Mouse (Mus musculus): ENCODE data around the gene Vwa8. TPM values are rescaled to one million over a fixed set of nuclear protein-coding genes. Genes with fewer than 3 reads are reported as not detected.

Gene Vwa8
- polyA plus RNA-seq, 1 experiment from 2014 or later = 11.7 TPM

DNA sequence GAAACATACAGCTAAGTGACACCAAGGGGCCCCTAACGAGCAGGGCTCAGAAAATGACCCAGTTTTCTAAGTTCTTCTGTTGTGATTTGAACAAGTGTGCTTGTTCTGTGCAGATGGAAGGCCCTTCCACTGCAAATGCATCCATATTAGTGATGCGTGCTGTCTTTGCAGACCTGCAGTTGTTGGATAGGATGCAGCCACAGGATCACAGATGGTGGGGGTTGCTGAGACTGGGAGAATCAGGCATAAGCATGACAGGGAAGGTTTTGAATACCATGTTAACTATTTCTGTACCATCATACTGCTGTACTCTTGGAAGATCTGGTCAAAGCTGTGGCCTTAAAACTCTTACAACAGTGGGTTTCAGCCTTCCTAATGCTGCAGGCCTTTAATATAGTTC, 83.2 kb downstream of the Vwa8 start:
- Histone ChIP-seq H3K4me3 (ENCODE audit: low read depth, low read length) (no peak overlapping the region), H3K4me2 (replicated peaks; ENCODE audit: low read depth) (no peak overlapping the region), H3K36me3 (ENCODE audit: control insufficient read depth, insufficient read depth, low read length) (no peaks in the 10 kb centered on the region), H3K4me1 (replicated peaks; ENCODE audit: control insufficient read depth, insufficient read depth) (no peaks in the 10 kb centered on the region), H3K27ac (replicated peaks) (no peak overlapping the region), H3K9me3 (ENCODE audit: control insufficient read depth, low read length) (no peaks in the 10 kb centered on the region), H3K27me3 (ENCODE audit: control insufficient read depth, insufficient read depth, low read length) (no peaks in the 10 kb centered on the region), H3K9ac (ENCODE audit: low read length) (no peak overlapping the region)
- DNase-seq (ENCODE audit: low spot score) = no peak
- 80% methylated on average over 2 of the region's 2 CpGs for WGBS
- ATAC-seq (ENCODE audit: low FRiP score, low TSS enrichment) = no peak
- no peak for TF ChIP-seq CTCF (IDR thresholded peaks at IDR 0.05; ENCODE audit: low read depth)
- TF ChIP-seq EP300 (optimal IDR thresholded peaks at IDR 0.05) = no peak

DNA sequence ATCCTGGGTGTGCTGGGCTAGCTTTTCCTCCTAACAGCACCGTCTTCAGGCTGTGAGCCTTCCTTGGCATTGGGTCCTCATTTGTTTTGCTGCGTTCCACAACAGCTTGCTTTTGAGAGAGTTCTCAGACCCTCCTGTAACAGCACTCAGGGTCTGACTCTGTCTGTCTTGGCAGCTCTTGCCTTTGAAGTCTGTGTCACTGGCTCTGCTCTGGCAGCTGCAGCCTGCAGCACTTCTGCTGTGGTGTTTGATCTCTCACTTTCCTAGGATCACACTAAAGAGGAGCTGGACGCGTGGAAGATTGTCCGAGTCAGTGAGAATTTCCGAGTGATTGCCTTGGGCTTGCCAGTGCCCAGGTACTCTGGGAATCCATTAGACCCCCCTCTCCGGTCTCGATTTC, 84.5 kb downstream of the Vwa8 start:
- TF ChIP-seq EP300 (optimal IDR thresholded peaks at IDR 0.05) (no peak), CTCF (IDR thresholded peaks at IDR 0.05; ENCODE audit: low read depth) (no peak)
- no peaks in the 10 kb centered on the region for H3K36me3 ChIP-seq (ENCODE audit: control insufficient read depth, insufficient read depth, low read length)
- ATAC-seq (ENCODE audit: low FRiP score, low TSS enrichment) = no peak
- no peak overlapping the region for H3K4me2 ChIP-seq (replicated peaks; ENCODE audit: low read depth)
- no peaks in the 10 kb centered on the region for H3K9me3 ChIP-seq (ENCODE audit: control insufficient read depth, low read length)
- H3K27ac ChIP-seq (replicated peaks) = no peak overlapping the region
- 82% methylated on average over 8 of the region's 8 CpGs for WGBS
- no peaks in the 10 kb centered on the region for H3K27me3 ChIP-seq (ENCODE audit: control insufficient read depth, insufficient read depth, low read length)
- H3K4me3 ChIP-seq (ENCODE audit: low read depth, low read length) = no peak overlapping the region
- H3K9ac ChIP-seq (ENCODE audit: low read length) = no peak overlapping the region
- H3K4me1 ChIP-seq (replicated peaks; ENCODE audit: control insufficient read depth, insufficient read depth) = no peaks in the 10 kb centered on the region
- no peak for DNase-seq (ENCODE audit: low spot score)

DNA sequence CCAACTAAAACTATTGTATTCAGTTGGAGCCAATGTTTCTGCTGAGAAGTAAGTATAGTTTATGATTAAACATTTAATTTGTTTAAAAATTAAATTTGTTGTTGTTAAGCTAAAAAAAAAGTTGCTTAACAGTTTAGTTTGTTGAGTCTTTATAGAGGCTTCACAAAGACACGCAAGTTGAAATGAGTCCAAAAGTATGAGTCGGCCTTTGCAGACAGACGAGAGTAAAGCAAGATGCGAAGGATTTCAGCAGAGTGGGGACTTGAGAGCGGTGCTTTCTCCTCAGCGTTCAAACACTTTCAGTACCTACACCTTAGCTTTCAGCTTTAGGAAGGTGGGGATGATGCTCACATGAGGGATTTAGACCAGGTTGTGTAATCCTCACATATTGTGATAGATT, 85.7 kb downstream of the Vwa8 start:
- Histone ChIP-seq H3K4me3 (ENCODE audit: low read depth, low read length) (no peak overlapping the region), H3K27ac (replicated peaks) (no peak overlapping the region), H3K9me3 (ENCODE audit: control insufficient read depth, low read length) (no peaks in the 10 kb centered on the region), H3K4me2 (replicated peaks; ENCODE audit: low read depth) (no peak overlapping the region), H3K36me3 (ENCODE audit: control insufficient read depth, insufficient read depth, low read length) (no peaks in the 10 kb centered on the region), H3K9ac (ENCODE audit: low read length) (no peak overlapping the region), H3K27me3 (ENCODE audit: control insufficient read depth, insufficient read depth, low read length) (no peaks in the 10 kb centered on the region), H3K4me1 (replicated peaks; ENCODE audit: control insufficient read depth, insufficient read depth) (no peaks in the 10 kb centered on the region)
- 62% methylated on average over 6 of the region's 6 CpGs for WGBS
- DNase-seq (ENCODE audit: low spot score) (no peak), ATAC-seq (ENCODE audit: low FRiP score, low TSS enrichment) (no peak)
- TF ChIP-seq EP300 (optimal IDR thresholded peaks at IDR 0.05) = no peak
- TF ChIP-seq CTCF (IDR thresholded peaks at IDR 0.05; ENCODE audit: low read depth) = no peak

DNA sequence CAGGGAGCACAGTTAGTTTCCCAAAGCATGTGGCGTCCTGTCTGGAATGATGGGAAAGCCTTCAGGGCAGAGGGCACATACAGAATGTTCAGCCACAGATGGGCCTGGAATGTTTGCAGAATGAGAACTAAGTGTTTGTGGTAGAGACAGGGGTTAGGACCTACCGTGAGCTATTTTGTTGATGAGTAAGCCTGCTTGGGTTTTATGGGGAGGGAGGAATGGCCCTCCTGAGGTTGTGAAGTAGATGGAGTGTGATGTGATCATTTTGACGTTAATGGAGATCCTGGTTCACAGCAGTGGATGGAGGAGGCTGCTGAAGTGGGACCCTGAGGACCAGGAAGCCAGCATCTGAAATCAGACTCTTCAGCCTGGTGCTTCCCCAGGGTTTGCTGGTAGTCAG, 86.9 kb downstream of the Vwa8 start:
- Histone ChIP-seq H3K9me3 (ENCODE audit: control insufficient read depth, low read length) (no peaks in the 10 kb centered on the region), H3K4me1 (replicated peaks; ENCODE audit: control insufficient read depth, insufficient read depth) (no peaks in the 10 kb centered on the region), H3K9ac (ENCODE audit: low read length) (no peak overlapping the region), H3K36me3 (ENCODE audit: control insufficient read depth, insufficient read depth, low read length) (no peaks in the 10 kb centered on the region), H3K27ac (replicated peaks) (no peak overlapping the region), H3K4me3 (ENCODE audit: low read depth, low read length) (no peak overlapping the region), H3K4me2 (replicated peaks; ENCODE audit: low read depth) (no peak overlapping the region), H3K27me3 (ENCODE audit: control insufficient read depth, insufficient read depth, low read length) (no peaks in the 10 kb centered on the region)
- no peak for ATAC-seq (ENCODE audit: low FRiP score, low TSS enrichment)
- WGBS = 44% methylated on average over 3 of the region's 3 CpGs
- no peak for DNase-seq (ENCODE audit: low spot score)
- no peak for TF ChIP-seq CTCF (IDR thresholded peaks at IDR 0.05; ENCODE audit: low read depth)
- no peak for TF ChIP-seq EP300 (optimal IDR thresholded peaks at IDR 0.05)

DNA sequence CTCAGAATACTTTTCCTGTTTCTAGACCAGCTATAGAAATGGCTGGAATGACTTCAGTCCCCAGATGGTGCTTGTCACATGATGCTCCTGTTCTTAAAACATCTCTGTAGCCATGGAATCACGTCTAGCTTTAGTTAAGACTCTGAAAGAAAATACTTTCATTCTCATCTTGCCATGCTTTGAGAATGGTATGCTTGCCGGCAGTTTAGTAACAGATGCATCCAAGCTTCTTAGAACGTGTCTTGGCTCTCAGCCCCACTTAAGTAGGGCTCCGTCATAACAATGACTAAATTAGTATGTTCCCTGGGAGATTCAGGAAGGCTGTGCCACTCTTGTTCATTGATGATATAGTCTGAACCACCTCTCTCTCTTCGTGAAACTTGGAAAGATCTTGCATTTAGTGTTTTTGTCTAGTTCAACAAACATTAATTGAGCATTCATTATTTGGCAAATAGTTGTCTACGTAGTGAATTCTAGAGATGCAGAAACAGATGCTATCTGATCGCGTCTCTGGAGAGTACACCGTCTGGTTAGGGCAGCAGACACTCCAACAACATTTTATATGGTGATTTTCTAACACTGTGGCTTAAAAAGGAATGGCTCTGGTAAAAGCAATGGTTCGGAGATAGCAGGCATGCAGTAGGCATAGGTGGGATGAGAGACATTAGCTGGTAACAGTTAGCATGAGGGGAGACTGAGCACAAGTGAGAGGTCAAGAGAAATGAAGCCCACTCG, 93.1 kb downstream of the Vwa8 start:
- H3K27ac ChIP-seq (replicated peaks) = no peak overlapping the region
- no peak overlapping the region for H3K4me2 ChIP-seq (replicated peaks; ENCODE audit: low read depth)
- H3K4me1 ChIP-seq (replicated peaks; ENCODE audit: control insufficient read depth, insufficient read depth) = no peaks in the 10 kb centered on the region
- H3K4me3 ChIP-seq (ENCODE audit: low read depth, low read length) = no peak overlapping the region
- WGBS = 59% methylated on average over 11 of the region's 11 CpGs
- TF ChIP-seq CTCF (IDR thresholded peaks at IDR 0.05; ENCODE audit: low read depth) (no peak), EP300 (optimal IDR thresholded peaks at IDR 0.05) (no peak)
- no peak; the same call in 1 of the 2 replicates for ATAC-seq (ENCODE audit: low FRiP score, low TSS enrichment)
- H3K9me3 ChIP-seq (ENCODE audit: control insufficient read depth, low read length) = no peaks in the 10 kb centered on the region
- H3K36me3 ChIP-seq (ENCODE audit: control insufficient read depth, insufficient read depth, low read length) = no peaks in the 10 kb centered on the region
- H3K27me3 ChIP-seq (ENCODE audit: control insufficient read depth, insufficient read depth, low read length) = no peaks in the 10 kb centered on the region
- H3K9ac ChIP-seq (ENCODE audit: low read length) = no peak overlapping the region
- DNase-seq (ENCODE audit: low spot score) = no peak

DNA sequence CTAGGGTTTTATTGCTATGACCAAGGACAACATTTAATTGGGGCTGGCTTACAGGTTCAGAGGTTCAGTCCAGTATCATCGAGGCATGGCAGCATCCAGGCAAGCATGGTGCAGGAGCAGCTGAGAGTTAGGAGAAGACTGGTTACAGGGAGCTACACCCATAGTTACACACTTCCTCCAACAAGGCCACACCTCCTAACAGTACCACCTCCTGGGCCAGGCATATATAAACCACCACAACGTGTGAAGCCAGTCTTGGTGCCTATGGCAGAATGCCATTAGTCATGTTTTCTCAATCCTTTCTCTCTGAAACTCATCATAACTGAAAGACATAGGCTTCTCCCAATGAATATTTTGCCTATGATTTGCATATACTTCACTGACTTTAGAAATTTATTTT, 106.9 kb downstream of the Vwa8 start:
- WGBS = 56% methylated on average over 2 of the region's 2 CpGs
- ATAC-seq (ENCODE audit: low FRiP score, low TSS enrichment) (no peak), DNase-seq (ENCODE audit: low spot score) (no peak)
- no peaks in the 10 kb centered on the region for H3K36me3 ChIP-seq (ENCODE audit: control insufficient read depth, insufficient read depth, low read length)
- H3K9me3 ChIP-seq (ENCODE audit: control insufficient read depth, low read length) = no peaks in the 10 kb centered on the region
- no peaks in the 10 kb centered on the region for H3K4me1 ChIP-seq (replicated peaks; ENCODE audit: control insufficient read depth, insufficient read depth)
- no peaks in the 10 kb centered on the region for H3K27me3 ChIP-seq (ENCODE audit: control insufficient read depth, insufficient read depth, low read length)
- no peak overlapping the region for H3K27ac ChIP-seq (replicated peaks)
- no peak overlapping the region for H3K4me3 ChIP-seq (ENCODE audit: low read depth, low read length)
- H3K4me2 ChIP-seq (replicated peaks; ENCODE audit: low read depth) = no peak overlapping the region
- TF ChIP-seq CTCF (IDR thresholded peaks at IDR 0.05; ENCODE audit: low read depth) = no peak
- TF ChIP-seq EP300 (optimal IDR thresholded peaks at IDR 0.05) = no peak
- H3K9ac ChIP-seq (ENCODE audit: low read length) = no peak overlapping the region

All from stomach, postnatal 0 days (tissue).